Mouse (Mus musculus): ENCODE results near the gene Prokr1. TPM values are rescaled to one million over a fixed set of nuclear protein-coding genes. Genes with fewer than 3 reads are reported as not detected.

The Prokr1 gene
- polyA plus RNA-seq, 1 experiment from 2014 or later = 3.1 TPM

DNA sequence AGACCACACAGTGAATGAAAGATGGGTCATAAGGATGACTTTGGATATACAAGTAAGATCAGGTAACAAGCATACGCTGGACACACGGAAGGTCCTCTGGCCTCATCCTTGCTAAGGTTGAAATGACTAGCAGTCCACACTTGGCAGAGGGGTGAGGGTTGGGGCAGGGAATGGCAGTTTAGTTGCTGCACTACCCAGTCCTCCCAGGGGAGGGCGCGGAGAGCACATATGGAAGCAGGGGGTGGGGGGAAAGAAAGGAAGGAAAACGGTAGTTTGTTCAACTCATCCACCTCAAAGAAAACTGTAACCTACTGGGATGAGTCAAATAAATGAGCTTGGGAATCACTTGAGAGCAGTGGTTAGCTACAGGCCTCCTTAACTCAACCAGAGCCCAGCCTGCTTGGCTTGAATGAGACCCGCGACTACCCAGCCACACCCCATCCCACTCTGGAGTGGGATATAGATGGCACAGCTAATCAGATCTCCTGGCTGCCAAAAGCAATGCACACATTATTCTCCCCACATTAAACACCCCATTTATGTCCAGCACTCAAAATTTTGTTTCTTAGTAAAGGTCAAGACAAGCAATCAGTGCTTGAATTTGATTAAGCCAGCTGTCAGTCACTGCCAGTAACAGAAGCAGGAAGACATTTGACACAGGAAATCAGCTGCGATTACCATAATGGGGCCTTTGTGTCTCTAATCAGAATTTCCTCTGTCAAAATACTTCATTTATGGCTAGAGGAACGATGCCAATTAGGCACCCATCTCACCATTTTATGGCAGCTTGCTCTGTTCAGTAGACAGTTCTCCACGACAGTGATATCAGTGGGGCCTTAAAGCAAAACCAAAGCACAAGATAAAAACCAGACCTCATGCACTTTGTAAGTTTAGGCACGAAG is 24.5 kb upstream of the Prokr1 start:
- no peak overlapping the region for H3K27ac ChIP-seq (ENCODE audit: low read depth, low read length)
- no peak overlapping the region for H3K9ac ChIP-seq (ENCODE audit: low read length)
- no peaks in the 10 kb centered on the region for H3K36me3 ChIP-seq (ENCODE audit: control insufficient read depth, insufficient read depth, low read length)
- 78% methylated on average over 11 of the region's 11 CpGs for WGBS
- no peak for ATAC-seq (ENCODE audit: low FRiP score)
- H3K9me3 ChIP-seq (ENCODE audit: control insufficient read depth, low read length) = no peaks in the 10 kb centered on the region
- DNase-seq (ENCODE audit: low spot score, missing footprints) = peak; percentile 92
- no peak overlapping the region for H3K4me3 ChIP-seq (ENCODE audit: low read depth, low read length)
- no peaks in the 10 kb centered on the region for H3K4me1 ChIP-seq (ENCODE audit: control insufficient read depth, insufficient read depth, low read length)
- H3K27me3 ChIP-seq (ENCODE audit: control insufficient read depth, insufficient read depth, low read length) = no peaks in the 10 kb centered on the region
- no peak overlapping the region for H3K4me2 ChIP-seq

DNA sequence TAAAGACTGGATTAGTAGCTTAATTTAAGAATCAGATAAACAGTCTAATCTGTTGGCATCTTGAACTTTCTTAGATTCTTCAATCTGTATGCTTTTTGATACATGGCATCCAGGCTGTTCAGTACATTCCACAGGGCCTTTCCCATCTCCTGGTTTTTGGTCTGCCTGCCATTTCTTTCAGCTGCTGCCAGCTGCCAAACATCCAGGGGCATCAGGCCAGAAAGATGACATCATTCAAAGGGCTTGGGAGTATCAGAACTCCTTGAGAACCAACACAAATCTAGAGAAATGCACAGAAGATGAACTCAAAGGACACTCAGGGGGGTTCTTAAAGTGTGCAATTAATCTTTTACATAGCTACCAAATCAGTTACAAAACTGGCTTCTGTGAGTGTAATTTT is 9.3 kb upstream of the Prokr1 start:
- Histone ChIP-seq H3K4me3 (ENCODE audit: low read depth, low read length) (no peak overlapping the region), H3K4me2 (no peak overlapping the region), H3K27ac (ENCODE audit: low read depth, low read length) (no peak overlapping the region), H3K27me3 (ENCODE audit: control insufficient read depth, insufficient read depth, low read length) (no peaks in the 10 kb centered on the region; the same call in 1 of the 2 replicates), H3K4me1 (ENCODE audit: control insufficient read depth, insufficient read depth, low read length) (no peaks in the 10 kb centered on the region), H3K9me3 (ENCODE audit: control insufficient read depth, low read length) (no peaks in the 10 kb centered on the region), H3K36me3 (ENCODE audit: control insufficient read depth, insufficient read depth, low read length) (no peaks in the 10 kb centered on the region), H3K9ac (ENCODE audit: low read length) (no peak overlapping the region)
- ATAC-seq (ENCODE audit: low FRiP score) = no peak
- no peak for DNase-seq (ENCODE audit: low spot score, missing footprints)

DNA sequence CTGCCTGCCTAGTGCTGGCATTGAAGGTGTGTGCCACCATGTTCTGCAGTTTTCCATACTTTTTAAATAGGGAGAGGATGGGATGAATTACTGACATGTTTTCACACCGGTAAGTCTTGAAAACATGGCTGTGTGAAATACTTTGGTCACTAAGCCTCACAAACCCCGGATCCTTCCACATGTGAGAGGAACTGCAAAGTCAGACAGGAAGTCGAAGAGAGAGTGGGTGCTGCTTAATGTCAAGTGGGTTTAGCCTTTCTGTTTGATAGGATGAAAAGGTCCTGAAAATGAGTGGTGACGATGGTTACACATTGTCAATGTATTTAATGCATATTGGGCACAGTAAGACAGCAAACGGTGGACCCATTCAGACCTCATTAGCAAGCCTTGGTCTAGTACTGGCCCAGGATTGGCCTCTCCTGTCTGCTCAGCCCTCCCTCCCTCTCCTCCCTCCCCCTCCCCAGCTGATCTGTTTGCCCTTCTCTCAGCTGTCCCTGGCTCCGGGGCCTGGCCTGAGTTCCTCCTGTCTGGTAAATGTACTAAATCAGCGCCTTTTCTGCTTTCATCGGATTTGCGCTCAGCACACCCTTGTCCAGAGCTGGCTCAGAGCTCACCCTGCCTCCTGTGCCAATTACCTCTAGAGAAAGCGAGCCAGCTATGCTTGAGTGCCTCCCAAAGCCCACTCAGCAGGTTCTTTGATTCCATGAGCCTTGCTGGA is 6.7 kb upstream of the Prokr1 start:
- ATAC-seq (ENCODE audit: low FRiP score) (peak; percentile 90), DNase-seq (ENCODE audit: low spot score, missing footprints) (peak; percentile 90)
- no peaks in the 10 kb centered on the region for H3K9me3 ChIP-seq (ENCODE audit: control insufficient read depth, low read length)
- no peak overlapping the region for H3K4me3 ChIP-seq (ENCODE audit: low read depth, low read length)
- no peak overlapping the region for H3K27ac ChIP-seq (ENCODE audit: low read depth, low read length)
- H3K4me2 ChIP-seq = no peak overlapping the region
- H3K36me3 ChIP-seq (ENCODE audit: control insufficient read depth, insufficient read depth, low read length) = no peaks in the 10 kb centered on the region
- 26% methylated on average over 10 of the region's 10 CpGs for WGBS
- no peak overlapping the region for H3K9ac ChIP-seq (ENCODE audit: low read length)
- no peaks in the 10 kb centered on the region for H3K4me1 ChIP-seq (ENCODE audit: control insufficient read depth, insufficient read depth, low read length)
- no peaks in the 10 kb centered on the region; the same call in 1 of the 2 replicates for H3K27me3 ChIP-seq (ENCODE audit: control insufficient read depth, insufficient read depth, low read length)

DNA sequence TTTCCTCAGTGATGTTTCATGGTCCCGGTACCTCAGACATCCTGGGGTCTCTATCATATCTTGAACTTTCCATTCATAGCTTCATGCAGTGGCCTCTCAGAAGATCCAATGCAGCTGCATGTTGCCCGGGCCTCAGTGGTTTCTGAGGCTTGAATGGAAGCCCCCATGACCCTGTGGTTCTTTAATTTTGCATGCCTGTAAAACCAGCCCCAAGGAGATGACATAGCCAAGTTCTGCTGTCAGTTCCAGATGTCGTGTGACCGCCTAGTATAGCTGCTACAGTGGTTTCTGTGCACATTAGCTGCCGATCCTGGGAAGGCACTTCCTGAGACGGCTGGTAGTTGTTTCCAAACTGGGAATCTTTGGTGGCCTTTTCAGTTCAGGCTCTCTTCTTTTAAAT is 3.6 kb upstream of the Prokr1 start:
- Histone ChIP-seq H3K27me3 (ENCODE audit: control insufficient read depth, insufficient read depth, low read length) (peaks cover 6% of the 10 kb centered on the region), H3K4me2 (no peak overlapping the region), H3K4me1 (ENCODE audit: control insufficient read depth, insufficient read depth, low read length) (peaks cover 3% of the 10 kb centered on the region; the same call in 1 of the 2 replicates), H3K27ac (ENCODE audit: low read depth, low read length) (no peak overlapping the region), H3K36me3 (ENCODE audit: control insufficient read depth, insufficient read depth, low read length) (no peaks in the 10 kb centered on the region), H3K9me3 (ENCODE audit: control insufficient read depth, low read length) (no peaks in the 10 kb centered on the region), H3K4me3 (ENCODE audit: low read depth, low read length) (no peak overlapping the region), H3K9ac (ENCODE audit: low read length) (no peak overlapping the region)
- DNase-seq (ENCODE audit: low spot score, missing footprints) (no peak), ATAC-seq (ENCODE audit: low FRiP score) (no peak)
- WGBS = 88% methylated on average over 6 of the region's 6 CpGs

DNA sequence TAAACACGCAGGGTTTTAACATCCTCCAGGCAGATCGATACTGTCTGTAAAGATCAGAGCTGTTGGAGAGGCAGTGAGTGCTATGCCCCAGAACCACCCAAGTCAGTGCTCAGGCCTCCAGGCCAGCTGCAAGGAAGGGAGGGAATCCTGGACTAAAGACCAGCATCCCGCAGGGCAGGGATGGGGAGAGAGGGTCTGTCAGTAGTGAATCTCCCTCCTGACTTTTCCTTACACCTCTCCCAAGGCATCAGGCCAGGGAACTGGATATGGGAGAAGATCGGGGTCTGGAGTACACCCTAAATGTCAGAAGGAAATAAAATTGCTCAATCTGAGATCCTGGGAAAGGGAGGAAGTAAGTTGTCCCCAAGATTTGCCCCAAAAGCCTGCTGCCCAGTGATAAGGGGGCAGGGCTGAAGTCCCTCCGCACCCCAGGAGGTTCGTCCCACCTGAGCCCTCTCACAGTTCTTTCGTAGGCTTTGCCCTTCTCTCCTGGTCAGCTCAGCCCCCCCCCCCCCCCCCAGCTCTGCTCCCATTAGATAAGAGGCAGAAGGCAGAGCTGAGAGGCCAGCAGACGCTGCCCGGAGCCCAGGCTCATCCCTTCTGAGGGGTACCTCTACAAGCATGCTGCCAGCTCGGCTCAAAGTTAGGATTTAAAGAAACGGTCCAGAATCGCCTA is 687 bp downstream of the Prokr1 start:
- Histone ChIP-seq H3K36me3 (ENCODE audit: control insufficient read depth, insufficient read depth, low read length) (no peaks in the 10 kb centered on the region), H3K4me3 (ENCODE audit: low read depth, low read length) (peak overlapping the region; percentile 48), H3K4me1 (ENCODE audit: control insufficient read depth, insufficient read depth, low read length) (peaks cover 5% of the 10 kb centered on the region; the same call in 1 of the 2 replicates), H3K4me2 (peak overlapping the region; percentile 89), H3K9ac (ENCODE audit: low read length) (peak overlapping the region; percentile 51; the same call in 1 of the 2 replicates), H3K27ac (ENCODE audit: low read depth, low read length) (no peak overlapping the region), H3K27me3 (ENCODE audit: control insufficient read depth, insufficient read depth, low read length) (peaks cover 7% of the 10 kb centered on the region; the same call in 1 of the 2 replicates), H3K9me3 (ENCODE audit: control insufficient read depth, low read length) (no peaks in the 10 kb centered on the region)
- DNase-seq (ENCODE audit: low spot score, missing footprints) = peak; percentile 88
- 12% methylated on average over 12 of the region's 12 CpGs for WGBS
- peak; percentile 62 for ATAC-seq (ENCODE audit: low FRiP score)

DNA sequence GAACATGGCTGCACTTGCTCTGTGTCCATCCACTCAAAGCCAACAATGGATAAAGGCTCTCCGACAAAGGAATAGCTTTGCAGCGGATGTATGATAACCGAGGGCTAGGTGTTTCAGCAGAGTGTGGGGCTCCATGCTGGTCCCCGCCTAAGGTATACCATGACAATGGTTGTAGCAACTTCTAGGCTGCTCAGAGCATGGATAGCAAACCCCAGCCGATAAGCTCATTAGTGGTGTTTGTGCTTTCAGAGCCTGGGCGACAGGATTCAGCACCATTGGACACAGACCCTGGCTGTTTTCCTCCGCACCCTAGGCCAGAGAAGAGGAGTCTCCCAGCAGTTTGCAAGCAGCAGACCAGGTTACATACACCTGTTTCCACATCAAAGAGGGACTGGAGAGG is 6.6 kb downstream of the Prokr1 start:
- Histone ChIP-seq H3K36me3 (ENCODE audit: control insufficient read depth, insufficient read depth, low read length) (no peaks in the 10 kb centered on the region), H3K27me3 (ENCODE audit: control insufficient read depth, insufficient read depth, low read length) (no peaks in the 10 kb centered on the region; the same call in 1 of the 2 replicates), H3K27ac (ENCODE audit: low read depth, low read length) (no peak overlapping the region), H3K4me2 (no peak overlapping the region), H3K9ac (ENCODE audit: low read length) (no peak overlapping the region), H3K4me3 (ENCODE audit: low read depth, low read length) (no peak overlapping the region), H3K9me3 (ENCODE audit: control insufficient read depth, low read length) (no peaks in the 10 kb centered on the region), H3K4me1 (ENCODE audit: control insufficient read depth, insufficient read depth, low read length) (no peaks in the 10 kb centered on the region; the same call in 1 of the 2 replicates)
- WGBS = 83% methylated on average over 7 of the region's 7 CpGs
- DNase-seq (ENCODE audit: low spot score, missing footprints) (no peak), ATAC-seq (ENCODE audit: low FRiP score) (no peak)

DNA sequence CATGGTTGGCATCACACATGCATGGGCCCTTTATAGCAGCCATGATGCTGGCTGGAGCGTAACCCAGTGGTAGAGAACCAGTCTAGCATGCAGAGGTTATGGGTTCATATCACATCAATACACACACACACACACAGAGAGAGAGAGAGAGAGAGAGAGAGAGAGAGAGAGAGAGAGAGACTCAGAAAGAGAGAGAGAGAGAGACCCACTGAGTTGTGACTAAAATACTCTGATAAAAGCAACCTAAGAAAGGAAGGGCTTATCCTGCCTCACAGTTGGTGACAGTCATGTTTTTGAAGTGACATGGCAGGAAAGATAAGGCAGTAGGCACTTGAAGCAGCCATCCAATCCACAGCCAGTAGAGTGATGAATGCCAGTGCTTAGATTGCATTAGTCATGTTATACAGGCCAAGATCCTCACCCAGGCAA is 7.3 kb downstream of the Prokr1 start:
- no peaks in the 10 kb centered on the region for H3K9me3 ChIP-seq (ENCODE audit: control insufficient read depth, low read length)
- no peaks in the 10 kb centered on the region for H3K36me3 ChIP-seq (ENCODE audit: control insufficient read depth, insufficient read depth, low read length)
- no peak overlapping the region for H3K4me2 ChIP-seq
- H3K9ac ChIP-seq (ENCODE audit: low read length) = no peak overlapping the region
- DNase-seq (ENCODE audit: low spot score, missing footprints) (no peak), ATAC-seq (ENCODE audit: low FRiP score) (no peak)
- H3K4me3 ChIP-seq (ENCODE audit: low read depth, low read length) = no peak overlapping the region
- no peaks in the 10 kb centered on the region for H3K4me1 ChIP-seq (ENCODE audit: control insufficient read depth, insufficient read depth, low read length)
- no peaks in the 10 kb centered on the region for H3K27me3 ChIP-seq (ENCODE audit: control insufficient read depth, insufficient read depth, low read length)
- H3K27ac ChIP-seq (ENCODE audit: low read depth, low read length) = no peak overlapping the region
- WGBS = 79% methylated on average over 1 of the region's 1 CpGs

GRCm38 (mm10) chr6:87582456-87582855 is 8.1 kb downstream of the Prokr1 start:
- Histone ChIP-seq H3K4me1 (ENCODE audit: control insufficient read depth, insufficient read depth, low read length) (no peaks in the 10 kb centered on the region), H3K27ac (ENCODE audit: low read depth, low read length) (no peak overlapping the region; the same call in 1 of the 2 replicates), H3K4me3 (ENCODE audit: low read depth, low read length) (no peak overlapping the region), H3K36me3 (ENCODE audit: control insufficient read depth, insufficient read depth, low read length) (no peaks in the 10 kb centered on the region), H3K4me2 (no peak overlapping the region), H3K27me3 (ENCODE audit: control insufficient read depth, insufficient read depth, low read length) (no peaks in the 10 kb centered on the region), H3K9ac (ENCODE audit: low read length) (no peak overlapping the region), H3K9me3 (ENCODE audit: control insufficient read depth, low read length) (no peaks in the 10 kb centered on the region)
- WGBS = 83% methylated on average over 6 of the region's 6 CpGs
- no peak for ATAC-seq (ENCODE audit: low FRiP score)
- no peak for DNase-seq (ENCODE audit: low spot score, missing footprints)
